Mouse (Mus musculus) liver (tissue): ENCODE results near the gene Eva1a.

ENCODE experiments used
- DNase-seq: peaks from one replicate; pipeline ENCODE4 v3.0.0-alpha.2; 2020; ENCODE audit warnings: mixed read lengths

The Eva1a gene

DNA sequence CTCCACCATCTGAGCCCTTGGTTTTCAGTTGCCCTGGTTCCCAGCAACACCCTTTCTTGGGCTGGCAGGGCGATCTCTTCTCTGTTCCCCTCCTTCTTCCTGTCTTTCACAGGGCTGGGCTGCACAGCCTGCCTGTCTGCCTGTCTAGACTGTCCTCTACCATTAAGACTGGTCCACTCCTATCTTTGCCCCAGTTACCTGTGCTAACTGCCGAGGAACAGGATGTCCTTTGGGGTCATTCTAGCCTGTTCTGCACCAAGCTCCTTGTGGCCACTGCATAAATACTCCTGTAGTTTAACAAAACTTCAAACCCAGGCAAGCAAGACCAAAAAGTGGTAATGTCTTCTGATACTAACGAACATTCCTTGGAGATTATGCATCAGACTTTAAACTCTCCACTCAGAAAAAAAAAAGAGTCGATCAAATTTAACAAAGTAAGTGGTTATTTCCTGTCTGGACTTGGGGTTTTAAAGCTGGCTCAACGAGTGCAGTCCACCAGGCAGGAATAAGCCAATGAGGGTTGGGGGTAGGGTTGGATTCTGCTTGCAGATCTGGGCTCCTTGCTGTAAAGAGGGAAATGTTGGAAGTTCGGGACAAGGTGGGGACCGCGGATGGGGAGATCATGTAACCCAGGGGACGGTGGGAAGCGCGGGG is at the start of gene Eva1a:
TSS of gene Eva1a (plus strand) at position 210 of the 654 bp plus-strand sequence.
- DNase-seq: no peak

DNA sequence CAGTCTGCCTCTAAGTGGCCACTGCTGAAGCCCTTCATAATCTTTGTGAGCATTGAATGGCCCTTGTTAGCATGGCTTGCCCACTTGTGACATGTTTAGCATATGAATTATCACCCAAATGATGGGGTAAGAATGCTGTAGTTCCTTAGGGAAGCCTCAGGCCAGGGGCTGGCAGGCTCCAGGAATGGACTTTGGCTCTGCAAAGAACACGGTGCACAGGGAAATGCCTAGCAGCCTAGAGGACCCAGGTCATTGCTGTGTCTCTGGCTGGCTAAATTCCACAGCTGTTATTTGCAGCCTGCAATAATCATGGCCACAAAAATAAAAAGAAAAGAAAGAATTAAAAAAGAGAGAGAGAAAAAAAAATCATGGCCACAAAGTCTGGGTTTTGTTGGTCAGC is 28.5 kb upstream of the Eva1a start:
- no peak for DNase-seq

DNA sequence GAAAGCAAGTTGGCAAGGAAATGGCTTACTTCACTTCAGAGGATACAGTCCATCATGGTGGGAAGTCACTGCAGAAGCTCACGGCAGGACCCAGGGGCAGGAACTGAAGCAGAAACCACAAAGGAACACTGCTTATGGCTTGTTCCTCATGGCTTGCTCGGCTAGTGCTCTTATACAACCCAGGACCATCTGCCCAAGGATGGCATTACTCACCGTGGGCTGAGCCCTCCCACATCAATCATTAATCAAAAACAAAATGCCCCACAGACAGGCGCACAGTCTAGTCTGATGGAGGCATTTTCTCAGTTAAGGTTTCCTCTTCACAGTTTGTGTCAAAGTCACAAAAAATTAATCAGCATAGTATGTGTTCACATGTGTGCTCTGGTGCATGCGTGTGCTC is 19.8 kb upstream of the Eva1a start:
- DNase-seq: no peak

DNA sequence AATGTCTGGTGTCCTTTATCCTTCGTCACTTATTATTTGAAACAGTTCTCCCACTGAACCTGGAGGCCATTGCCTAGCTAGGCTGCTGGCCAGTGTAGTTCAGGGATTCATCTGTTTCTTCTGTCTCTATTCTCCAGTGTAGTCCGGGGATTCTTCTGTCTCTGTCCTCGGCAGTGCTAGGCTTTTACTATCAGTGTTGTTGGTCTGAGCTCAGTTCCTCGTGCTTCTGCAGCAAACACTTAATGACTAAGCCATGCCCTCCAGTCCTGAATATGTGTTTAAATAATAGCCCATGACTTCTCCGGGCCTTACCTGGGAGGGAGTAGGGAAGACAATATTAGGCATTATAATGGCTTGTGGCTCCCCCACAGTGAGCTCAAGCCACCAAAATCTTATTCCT is 19.3 kb upstream of the Eva1a start:
- DNase-seq: no peak

DNA sequence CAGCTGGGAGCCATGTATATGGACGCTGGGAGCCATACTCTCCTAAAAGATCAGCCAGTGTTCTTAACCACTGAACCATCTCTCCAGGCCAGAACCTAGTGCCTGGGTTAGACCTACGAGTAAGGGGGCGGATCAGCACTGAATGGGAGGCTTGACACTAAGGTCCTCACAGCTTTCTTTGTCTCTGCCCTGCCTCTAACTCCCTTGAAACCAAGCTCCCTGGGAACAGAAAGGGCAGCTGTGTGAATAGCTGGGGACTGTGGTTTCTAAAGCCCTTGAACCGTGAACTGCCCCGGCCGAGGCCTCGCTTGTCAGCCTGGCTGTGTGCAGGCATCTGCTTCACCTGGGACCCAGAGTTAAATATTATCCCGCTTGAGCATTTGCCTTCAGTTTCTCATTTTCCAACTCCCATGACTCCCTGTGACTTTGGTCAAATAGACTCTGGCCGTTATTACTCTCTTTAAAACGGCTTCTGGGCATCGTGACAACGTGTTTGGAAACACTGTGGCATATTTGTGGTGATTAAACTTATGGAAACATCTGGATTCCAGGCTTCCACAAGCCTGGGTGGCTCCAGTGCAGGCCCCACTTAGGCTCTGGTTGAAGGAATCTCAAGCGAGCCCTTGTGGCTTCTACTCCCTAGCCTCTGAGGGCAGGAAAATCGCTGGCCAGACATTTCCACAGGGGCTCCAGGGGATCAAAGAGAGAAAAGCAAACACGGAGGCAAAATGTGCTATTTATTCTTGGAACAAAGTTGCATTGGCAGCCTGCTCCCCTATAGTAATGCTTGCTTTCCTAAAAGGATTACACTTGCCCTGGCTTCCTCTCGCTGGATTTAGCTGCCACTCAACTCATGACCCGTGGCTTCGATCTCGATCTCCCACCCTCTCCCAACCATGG is 11.0 kb upstream of the Eva1a start:
- peak; percentile 52 for DNase-seq

DNA sequence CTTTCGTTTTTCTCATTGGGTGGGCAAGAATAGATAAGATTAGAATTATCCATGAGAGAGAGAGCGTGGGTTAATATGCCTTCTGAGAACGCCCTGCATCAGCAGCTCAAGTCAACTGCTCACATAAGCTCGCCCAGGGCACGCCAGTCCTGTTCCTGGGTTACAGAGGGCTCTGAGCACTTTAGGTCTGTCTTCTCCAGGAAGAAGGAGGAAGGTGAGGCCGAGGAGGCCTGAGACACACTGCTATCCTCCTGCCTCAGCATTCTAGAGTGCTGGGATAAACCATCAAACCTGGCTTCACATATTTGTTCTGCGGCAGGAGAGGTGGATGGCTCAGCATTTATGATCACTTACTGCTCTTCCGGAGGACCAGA is 10.3 kb upstream of the Eva1a start:
- DNase-seq: no peak

DNA sequence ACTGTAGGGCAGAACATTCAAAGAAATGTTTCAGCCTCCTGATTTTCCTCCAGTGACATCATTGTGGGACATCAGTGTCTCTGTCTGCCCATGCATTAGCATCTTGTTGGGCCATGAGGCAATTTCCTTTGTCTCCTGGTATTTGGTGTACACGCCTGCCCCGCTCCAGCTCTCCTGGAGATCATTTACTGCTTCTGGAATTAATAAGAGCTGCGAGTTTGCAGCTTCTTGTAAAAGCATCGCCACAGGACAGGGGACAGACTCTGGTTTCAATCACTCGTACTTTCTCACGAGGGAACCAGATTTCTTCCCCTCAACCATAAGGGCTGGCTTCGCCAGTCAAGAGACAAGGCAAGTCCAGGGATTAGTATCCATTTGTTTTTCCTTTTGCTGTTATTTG is 3.6 kb upstream of the Eva1a start:
- no peak for DNase-seq

DNA sequence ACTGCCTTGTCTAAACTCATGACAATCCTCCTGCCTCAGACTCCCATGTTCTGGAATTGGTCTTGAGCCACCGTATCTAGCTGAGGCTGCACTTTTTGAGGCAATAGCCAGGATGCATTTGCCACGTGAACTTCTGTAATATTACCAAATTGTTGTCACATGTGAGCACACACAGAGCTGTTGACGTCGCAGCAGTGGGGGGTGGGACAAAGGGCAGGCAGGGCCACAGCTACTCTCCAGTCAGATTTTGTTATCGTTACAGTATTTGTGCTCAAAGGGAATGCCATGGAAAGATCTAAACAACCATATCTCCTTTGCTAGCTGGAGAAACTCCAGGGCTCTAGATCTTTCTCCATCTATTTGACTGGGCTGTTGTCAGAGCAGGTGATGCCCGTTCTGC is 1.6 kb upstream of the Eva1a start:
- no peak for DNase-seq

DNA sequence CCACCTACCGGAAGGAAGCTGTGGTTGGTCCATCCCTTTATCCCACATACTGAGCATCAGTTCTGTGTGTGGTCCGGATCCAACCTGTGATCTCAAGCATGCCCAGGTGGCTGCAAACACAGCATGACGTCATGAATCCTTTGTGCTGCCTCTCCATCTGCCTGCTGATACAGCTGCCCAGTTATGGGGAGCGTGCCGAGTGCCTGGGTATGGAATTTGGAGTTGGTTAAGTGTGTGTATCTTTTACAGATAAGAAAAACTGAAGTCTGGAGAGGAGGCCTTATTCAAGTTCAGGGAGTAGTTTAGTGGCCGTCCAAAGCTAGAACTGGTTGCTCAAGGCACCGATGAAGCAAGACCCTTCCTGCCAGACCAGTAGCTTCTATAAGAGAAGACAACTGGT is 875 bp upstream of the Eva1a start:
- no peak for DNase-seq

DNA sequence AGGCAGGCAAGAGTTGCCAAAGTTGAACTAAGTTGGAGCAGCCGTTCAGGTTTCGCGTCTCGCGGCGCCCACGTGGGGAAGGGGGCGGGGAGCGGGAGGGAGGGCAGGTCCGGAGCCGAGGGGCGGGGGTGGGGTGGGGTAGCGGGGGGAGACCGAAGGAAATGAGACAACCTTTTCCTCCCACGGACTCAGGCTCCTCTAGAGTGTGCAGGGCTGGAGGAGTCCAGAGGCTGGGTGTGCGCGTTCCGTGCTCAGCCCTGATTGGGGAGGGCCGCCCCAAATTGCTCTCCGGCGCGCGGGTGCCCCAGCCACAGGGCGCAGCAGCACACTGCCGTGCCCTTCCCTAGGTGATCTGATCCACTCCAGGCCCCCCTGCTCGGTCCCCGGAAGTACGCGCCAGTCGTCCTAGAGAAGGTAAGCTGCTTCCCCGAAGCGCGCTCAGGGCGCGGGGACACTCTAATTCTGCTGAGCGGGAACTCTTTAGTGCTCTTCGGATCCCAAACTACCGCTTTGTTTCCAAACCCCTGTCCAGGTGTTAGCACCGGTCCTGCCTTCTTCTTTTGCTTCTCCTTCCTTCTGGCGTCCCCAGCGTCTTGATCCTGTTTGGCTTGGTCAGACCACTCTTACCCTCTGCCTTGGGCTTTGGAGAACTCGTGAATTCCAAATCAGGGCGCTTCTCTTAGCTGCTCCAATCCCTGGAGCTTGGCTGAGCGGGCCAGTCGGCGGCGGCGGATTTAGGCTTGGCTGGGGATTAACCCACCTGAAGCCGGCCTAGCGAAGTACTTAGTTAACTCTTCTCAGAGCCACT is 849 bp downstream of the Eva1a start:
- DNase-seq: peak; percentile 53

DNA sequence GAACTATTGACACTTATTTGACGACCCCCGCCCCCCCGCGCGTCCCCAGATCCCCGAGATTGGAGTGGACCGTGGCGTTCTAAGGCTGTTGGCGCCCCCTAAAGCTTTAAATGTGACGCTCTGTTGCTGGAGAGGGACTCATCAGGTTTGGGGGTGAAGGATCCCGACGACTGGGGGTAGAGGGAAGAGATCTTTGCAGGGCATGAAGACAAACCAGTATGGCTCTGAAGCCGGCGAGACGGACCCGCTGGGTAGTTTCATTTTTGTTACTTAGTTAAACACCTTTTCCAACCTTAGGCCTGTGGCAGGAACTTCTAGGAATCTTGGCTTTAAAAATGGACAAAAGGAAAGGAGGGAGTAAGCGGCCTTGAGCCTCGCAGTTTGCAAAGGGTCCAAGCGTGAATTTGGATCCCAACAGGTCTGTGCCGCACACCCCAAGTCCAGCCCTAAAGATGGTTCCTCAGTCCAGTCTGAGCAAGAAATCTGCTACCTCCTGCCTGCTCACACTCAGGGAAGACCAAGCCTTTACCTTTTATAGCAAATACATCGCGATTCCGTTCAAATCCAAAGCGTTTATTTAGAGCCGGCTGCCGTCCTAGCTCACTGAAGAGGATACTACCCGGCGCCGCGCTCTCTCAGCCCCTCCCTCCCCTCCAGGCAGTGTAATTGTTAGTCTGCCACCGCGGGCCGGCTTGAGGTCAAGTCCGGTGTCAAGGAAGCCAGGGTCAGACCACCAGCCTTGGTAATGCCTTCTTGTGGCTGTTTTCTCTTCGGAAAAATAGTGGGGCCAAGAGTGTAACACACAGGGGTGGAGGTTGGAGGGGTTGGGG is 1.7 kb downstream of the Eva1a start:
- peak; percentile 39 for DNase-seq

DNA sequence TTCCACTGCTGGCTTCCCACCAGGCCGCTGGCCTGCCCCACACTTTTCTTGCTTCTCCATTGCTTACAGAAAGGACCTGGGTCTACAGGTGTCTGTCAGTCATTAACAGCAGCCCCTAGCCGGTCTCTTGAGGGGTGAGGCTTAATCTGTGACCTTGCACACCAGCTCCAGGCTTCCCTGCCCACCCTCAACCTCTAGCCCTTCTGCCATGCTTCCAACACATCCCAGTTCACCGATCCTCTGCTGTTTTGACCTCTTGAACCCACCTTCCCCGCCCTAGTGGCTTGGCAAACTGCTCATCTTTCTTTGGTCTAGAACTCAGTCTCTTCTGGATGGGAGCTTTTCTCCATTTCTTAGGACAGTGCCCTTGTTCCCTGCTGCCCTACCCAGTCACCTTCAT is 2.8 kb downstream of the Eva1a start:
- DNase-seq: no peak

DNA sequence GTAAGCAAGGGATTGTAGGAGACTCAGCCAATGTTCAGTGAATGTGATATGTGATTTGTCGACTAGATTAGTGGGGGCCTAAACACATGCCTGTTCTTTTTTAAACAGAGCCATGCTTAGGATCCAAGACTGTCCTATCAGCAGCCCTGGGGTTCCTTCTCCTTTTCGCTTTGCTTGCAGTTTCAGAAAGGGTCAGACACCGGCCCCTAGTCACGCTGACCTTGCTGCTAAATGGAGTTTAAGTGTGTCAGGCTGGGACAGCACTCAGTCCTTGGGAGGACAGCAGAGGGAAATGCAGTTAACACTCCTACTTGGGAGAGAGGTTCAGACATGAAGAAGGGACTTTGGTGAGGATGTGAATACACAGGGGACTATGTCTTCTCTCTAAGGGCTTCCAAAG is 3.7 kb downstream of the Eva1a start:
- no peak for DNase-seq

DNA sequence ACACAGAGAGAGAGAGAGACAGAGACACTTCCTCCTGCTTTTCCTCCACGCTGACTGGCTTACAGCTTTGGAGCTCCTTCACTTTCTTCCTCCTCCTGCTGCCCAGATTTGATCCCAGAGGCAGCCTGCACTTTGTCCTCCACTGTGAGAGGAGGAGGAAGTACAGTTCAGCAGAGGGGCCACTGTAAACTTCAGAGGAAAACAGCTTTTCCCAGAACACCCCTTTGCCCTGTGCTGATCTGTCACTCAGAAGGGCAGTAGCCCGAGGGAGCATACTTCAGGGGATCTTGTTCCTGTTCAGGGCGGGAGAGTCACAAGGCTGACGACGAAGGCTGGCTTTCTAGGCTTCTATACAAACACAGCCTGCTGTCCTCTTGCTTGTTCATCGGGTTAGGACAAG is 7.1 kb downstream of the Eva1a start:
- DNase-seq: no peak

DNA sequence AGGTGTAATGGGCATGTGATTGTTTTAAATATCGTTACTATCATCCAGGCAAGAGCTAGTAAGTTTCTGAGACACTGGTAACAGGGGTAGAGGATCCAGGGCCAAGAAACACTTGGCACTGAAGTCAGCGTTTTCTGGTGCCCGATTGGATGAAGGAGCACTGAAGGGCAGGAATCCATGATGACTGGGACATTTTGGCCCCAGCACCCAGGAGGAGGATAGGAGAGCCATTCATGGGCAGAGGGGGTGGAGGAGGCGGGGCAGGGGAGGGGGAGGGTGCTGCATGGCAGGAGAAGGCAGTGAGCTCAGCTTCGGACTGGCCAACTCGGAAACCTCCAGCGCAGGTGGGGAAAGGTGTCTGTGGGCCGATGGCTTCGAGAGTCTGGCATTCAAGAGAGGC is 9.4 kb downstream of the Eva1a start:
- no peak for DNase-seq

DNA sequence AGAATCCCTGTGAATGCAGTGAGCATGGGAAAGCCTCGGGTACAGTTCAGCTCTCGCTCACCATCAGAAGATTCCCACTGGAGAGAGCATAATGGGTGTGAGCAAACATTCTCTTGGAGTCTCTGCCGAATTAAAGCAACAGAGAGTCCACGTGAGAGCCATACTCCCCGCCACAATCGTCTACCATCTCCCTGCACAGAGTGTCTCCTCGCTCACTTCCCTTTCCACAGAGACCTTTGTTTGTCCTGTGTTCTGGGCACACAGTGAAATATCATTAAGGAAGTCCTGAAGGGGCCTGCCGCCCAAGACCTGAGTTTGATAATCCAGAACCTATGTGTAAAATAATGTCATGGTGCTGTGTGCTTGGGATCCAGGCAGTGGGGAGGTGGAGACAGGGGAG is 10.7 kb downstream of the Eva1a start:
- DNase-seq: no peak

DNA sequence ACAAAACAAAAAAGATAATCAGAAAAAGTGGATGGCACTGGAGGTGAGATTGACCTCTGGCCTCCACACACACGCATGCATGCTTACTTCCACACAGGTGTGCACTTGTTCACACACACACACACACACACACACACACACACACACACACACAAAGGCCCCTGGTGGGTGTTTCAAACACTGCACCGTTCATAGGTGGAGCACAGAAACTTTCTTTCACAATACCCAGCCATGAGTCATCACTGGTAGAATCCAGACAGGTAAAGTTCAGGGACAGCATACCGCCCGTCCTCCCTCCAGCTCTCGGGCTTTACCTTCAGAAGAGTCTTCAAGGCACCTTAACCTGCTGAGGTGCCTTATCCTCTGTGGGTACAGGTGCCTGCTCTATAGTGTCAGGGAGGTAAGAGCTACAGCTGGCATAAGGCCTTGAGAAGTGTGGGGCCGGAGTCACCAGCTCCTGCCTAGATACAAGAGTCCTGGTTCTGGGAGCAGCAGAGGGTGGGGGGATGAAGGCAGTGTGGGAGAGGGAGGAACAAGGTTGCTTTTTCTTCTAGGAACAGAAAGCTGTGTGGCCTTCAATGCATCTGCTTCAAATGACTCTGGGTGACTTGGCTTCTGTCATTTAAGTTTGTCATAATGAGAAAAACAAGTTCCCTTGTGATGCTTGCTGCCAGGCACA is 11.3 kb downstream of the Eva1a start:
- no peak for DNase-seq

DNA sequence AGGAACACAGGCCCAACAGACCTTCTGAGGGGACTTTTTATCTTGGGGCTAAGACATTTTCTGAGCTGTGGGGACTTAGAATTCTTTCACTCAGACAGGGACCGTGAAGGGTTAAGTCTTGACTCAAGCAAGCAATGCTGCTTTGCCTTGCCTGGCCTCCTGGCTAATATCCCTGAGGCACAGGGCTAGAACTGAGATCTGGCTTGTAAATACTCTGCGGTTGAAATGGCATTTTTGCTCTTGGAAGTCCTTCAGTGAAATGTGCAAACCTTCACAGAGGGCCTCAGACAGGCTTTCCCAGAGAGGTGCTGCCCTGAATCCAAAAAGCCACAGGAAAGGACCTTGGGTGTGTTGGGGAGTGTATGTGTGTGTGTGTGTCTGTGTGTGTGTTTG is 11.9 kb downstream of the Eva1a start:
- no peak for DNase-seq

DNA sequence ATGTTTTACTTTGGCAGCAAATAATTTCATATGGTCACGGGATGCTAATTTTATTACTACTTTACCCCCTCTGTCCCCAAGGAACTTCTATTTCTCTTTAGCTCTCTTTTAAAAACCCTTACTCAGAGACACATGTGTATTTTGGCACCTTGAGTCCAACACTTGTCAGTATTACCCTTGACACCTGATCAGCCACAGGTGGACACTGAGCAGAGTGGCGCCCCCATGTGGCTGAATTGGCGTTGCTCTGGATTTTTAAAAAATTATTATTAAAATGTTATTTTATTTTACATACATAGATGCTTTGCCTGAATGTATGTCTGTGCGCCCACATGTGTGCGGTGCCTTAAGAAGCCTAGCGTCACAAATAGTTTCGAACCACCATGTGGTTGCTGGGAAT is 14.0 kb downstream of the Eva1a start:
- DNase-seq: no peak

DNA sequence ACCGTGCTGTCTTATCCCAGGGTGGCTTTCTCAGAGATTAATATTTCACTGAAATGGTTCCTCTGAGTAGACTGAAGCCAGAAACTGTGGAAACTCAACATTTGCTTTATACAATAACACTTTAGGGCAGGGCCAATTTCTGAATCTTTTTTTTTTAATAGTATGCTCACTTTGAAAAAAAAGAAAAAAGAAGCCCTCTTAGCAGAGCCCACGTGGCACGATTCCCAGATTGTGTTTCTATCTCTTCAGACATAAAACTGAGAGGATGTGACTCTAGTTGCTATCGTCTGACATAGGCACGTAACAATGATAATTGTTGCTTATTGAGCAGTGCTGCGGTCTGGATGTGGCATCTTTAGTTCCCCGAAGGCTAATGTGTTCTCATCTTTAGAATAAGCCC is 19.1 kb downstream of the Eva1a start:
- no peak for DNase-seq

DNA sequence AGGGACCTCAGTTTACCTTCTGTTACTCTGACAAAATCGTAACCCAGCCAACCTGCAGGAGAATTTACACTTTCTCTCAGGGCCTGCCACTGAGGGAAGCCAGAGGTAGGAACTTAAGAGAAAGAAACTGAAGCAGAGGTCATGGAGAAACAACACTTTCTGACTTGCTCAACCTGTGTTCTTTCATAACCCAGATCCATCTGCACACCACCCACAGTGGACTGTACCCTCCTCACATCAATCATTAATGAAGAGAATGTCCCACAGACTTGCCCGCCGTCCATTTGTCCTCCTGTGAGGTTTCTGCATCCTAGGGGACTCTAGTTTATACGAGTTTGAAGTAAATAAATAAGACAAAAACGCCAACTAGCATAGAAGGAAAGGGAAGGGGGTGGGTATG is 24.4 kb downstream of the Eva1a start:
- DNase-seq: no peak

DNA sequence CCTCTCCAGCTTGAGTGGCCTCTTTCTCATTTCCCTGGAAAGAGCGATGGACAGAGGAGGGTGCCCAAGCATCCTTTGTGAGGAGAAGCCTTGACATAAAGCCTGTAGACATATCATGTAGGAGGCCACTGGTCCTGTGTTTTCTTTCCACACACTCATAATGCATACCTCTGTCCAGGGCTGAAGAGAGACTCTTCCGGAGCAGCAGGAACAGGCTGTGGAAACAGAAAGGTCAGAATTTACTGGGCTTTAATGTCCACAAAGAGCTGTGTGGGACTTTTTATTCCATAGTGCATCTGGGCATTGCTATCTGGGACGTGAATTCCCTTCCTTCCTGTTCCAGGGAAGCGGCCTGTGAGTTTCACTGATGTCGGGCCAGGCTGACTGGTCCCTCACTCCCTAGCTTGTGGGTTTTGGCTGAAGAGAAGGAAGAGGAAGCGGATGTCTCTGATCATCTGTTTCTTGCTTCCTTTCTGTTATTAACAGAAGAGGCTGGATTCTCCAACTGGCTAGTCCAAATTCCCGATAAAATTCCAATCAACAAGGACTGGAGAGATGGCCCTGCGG is 25.8 kb downstream of the Eva1a start:
- DNase-seq: no peak
